Mouse (Mus musculus): ENCODE measurements at regions not wholly inside any gene's neighbourhood (a gene's known extent, or its start where the extent isn't known, plus 50 kb on each side); places are given as distances from the start of the nearest gene placed in this dataset.

DNA sequence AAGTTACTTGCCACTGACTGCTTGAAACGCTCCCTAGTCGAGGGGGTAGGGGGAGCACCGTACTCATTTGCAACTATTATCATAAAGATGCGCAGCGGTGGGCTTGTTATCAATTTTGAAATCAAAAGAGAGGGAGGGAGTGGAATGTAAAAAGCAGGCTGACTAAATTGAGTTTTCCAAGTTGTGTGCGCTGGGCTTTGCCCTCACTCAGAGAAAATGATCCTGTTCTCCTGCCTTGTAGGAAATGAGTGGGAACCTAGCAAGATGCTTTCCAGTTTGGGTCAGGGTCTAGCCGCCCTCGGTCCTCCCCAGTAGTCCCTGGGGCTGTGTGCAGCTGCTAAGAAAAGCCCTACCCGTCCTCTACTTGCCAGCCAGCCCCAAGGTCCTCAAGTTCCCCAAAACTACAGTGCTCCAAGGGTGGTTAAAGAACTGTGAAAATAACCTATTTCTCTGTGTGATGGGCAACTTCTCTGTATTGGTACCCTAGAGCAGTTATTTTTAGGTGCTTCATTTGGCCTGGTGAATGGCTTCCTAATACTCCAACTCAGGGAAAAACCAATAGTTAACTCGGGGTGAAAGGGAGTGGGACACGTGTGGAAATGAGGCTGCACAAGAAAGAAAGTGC, 84.5 kb downstream of the Nr2f2 start:
- no peak for TF ChIP-seq CTCF (IDR thresholded peaks at IDR 0.05; ENCODE audit: insufficient read depth, low read length)
- TF ChIP-seq POLR2A (IDR thresholded peaks at IDR 0.05; ENCODE audit: borderline replicate concordance, extremely low read depth, low read depth, low read length): no peak

Data from lung, adult 2 months (tissue).